Mouse (Mus musculus): ENCODE measurements at regions not wholly inside any gene's neighbourhood (a gene's known extent, or its start where the extent isn't known, plus 50 kb on each side); places are given as distances from the start of the nearest gene placed in this dataset.

DNA sequence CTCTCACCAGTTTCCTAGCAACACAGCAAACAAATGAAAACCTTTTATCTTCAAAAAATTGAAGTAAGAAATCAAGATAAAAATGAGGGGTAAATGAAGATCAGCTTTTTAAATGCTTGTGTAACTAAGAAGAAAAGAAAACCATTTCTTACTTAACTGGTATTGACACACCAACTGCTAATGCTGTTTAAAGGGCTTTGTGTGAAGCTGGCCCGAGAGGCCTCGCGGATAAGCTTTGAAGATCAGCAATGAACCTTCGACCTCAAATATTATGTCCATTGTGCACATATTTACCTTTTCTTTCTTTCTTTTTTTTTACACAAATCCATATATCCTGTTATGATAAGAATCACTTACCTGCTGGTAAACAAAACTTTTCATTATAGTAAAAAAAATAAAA is 184.0 kb downstream of the Calcrl start:
- no peak overlapping the region for H3K27ac ChIP-seq (ENCODE audit: control insufficient read depth, low read depth, low read length)
- H3K27me3 ChIP-seq (ENCODE audit: control insufficient read depth in 1 of 2, insufficient read depth in 2 of 2, low read length in 2 of 2) = no peaks in the 10 kb centered on the region
- no peaks in the 10 kb centered on the region for H3K36me3 ChIP-seq (ENCODE audit: control insufficient read depth in 1 of 2, insufficient read depth in 2 of 2, low read length in 2 of 2)
- no peak overlapping the region for H3K9ac ChIP-seq (ENCODE audit: control insufficient read depth, low read depth, low read length, poor library complexity, severe bottlenecking)
- H3K4me1 ChIP-seq (ENCODE audit: control insufficient read depth in 1 of 2, insufficient read depth in 2 of 2, low read length in 2 of 2) = no peaks in the 10 kb centered on the region
- no peak for DNase-seq (ENCODE audit: low read depth, low spot score)
- no peaks in the 10 kb centered on the region for H3K79me2 ChIP-seq (ENCODE audit: control insufficient read depth, insufficient read depth, low read length, poor library complexity)
- no peak for TF ChIP-seq GABPA (IDR thresholded peaks at IDR 0.05; ENCODE audit: low read depth, low read length)
- no peak for TF ChIP-seq ZKSCAN1 (IDR thresholded peaks at IDR 0.05; ENCODE audit: low read depth, low read length)
- TF ChIP-seq RCOR1 (IDR thresholded peaks at IDR 0.05; ENCODE audit: low read depth, low read length) = no peak
- TF ChIP-seq GATA1 (IDR thresholded peaks at IDR 0.05; ENCODE audit: low read depth, low read length) = no peak
- TF ChIP-seq MAX (IDR thresholded peaks at IDR 0.05; ENCODE audit: low read length) = no peak
- TF ChIP-seq TBP (IDR thresholded peaks at IDR 0.05; ENCODE audit: low read depth, low read length) = no peak
- TF ChIP-seq USF2 (IDR thresholded peaks at IDR 0.05; ENCODE audit: borderline replicate concordance in 1 of 2, insufficient read depth in 1 of 2, low read depth in 1 of 2, low read length in 2 of 2) = no peak
- no peak for TF ChIP-seq HCFC1 (IDR thresholded peaks at IDR 0.05; ENCODE audit: low read depth, low read length)
- TF ChIP-seq NRF1 (IDR thresholded peaks at IDR 0.05; ENCODE audit: insufficient read depth, low read depth, low read length, poor library complexity, severe bottlenecking) = no peak
- no peak for TF ChIP-seq MAZ (IDR thresholded peaks at IDR 0.05; ENCODE audit: low read depth, low read length)
- TF ChIP-seq MYC (IDR thresholded peaks at IDR 0.05; ENCODE audit: low read depth, low read length) = no peak
- no peak for TF ChIP-seq MAFK (IDR thresholded peaks at IDR 0.05; ENCODE audit: borderline replicate concordance, low read depth, low read length)
- TF ChIP-seq POLR2AphosphoS2 (IDR thresholded peaks at IDR 0.05; ENCODE audit: low read length) = no peak
- TF ChIP-seq POLR2A (IDR thresholded peaks at IDR 0.05; ENCODE audit: control insufficient read depth in 1 of 2, insufficient read depth in 1 of 2, low read depth in 1 of 2, low read length in 2 of 2, poor library complexity in 1 of 2) = no peak
- no peak for TF ChIP-seq SMC3 (IDR thresholded peaks at IDR 0.05; ENCODE audit: low read depth, low read length)
- no peak for TF ChIP-seq NELFE (IDR thresholded peaks at IDR 0.05; ENCODE audit: low read depth, low read length)
- no peak for TF ChIP-seq MXI1 (IDR thresholded peaks at IDR 0.05; ENCODE audit: low read depth, low read length)
- no peak for TF ChIP-seq ZMIZ1 (IDR thresholded peaks at IDR 0.05; ENCODE audit: low read depth, low read length)
- TF ChIP-seq SIN3A (IDR thresholded peaks at IDR 0.05; ENCODE audit: low read length) = no peak
- H3K9me3 ChIP-seq (replicated peaks; ENCODE audit: insufficient read depth, low read length) = no peaks in the 10 kb centered on the region
- H3K4me3 ChIP-seq (ENCODE audit: control insufficient read depth in 1 of 2, insufficient read depth in 1 of 2, low read depth in 2 of 2, low read length in 2 of 2) = no peak overlapping the region

DNA sequence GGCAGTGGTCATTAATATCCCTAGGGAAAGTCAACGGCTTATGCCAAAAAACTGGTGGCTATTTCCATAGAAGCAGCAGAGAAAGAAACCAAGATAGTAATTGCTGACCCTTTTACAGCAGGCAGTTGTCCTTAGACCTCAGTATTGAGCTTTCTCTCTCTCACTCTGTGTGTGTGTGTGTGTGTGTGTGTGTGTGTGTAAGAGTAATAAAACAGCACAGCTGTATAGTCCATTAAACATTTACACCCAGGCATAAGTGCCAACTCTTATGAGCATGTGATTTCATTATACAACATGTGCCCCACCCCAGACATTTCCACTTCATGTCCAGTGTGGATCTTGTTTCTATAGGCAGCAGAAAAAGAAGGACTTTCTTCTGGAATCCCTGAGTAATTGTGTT is 183.2 kb downstream of the Calcrl start:
- H3K27me3 ChIP-seq (ENCODE audit: control insufficient read depth in 1 of 2, insufficient read depth in 2 of 2, low read length in 2 of 2) = no peaks in the 10 kb centered on the region
- H3K27ac ChIP-seq (ENCODE audit: control insufficient read depth, low read depth, low read length) = no peak overlapping the region
- DNase-seq (ENCODE audit: low read depth, low spot score) = no peak
- H3K4me1 ChIP-seq (ENCODE audit: control insufficient read depth in 1 of 2, insufficient read depth in 2 of 2, low read length in 2 of 2) = no peaks in the 10 kb centered on the region
- H3K9ac ChIP-seq (ENCODE audit: control insufficient read depth, low read depth, low read length, poor library complexity, severe bottlenecking) = no peak overlapping the region
- H3K36me3 ChIP-seq (ENCODE audit: control insufficient read depth in 1 of 2, insufficient read depth in 2 of 2, low read length in 2 of 2) = no peaks in the 10 kb centered on the region
- no peaks in the 10 kb centered on the region for H3K79me2 ChIP-seq (ENCODE audit: control insufficient read depth, insufficient read depth, low read length, poor library complexity)
- TF ChIP-seq GATA1 (IDR thresholded peaks at IDR 0.05; ENCODE audit: low read depth, low read length) (no peak), POLR2AphosphoS5 (IDR thresholded peaks at IDR 0.05; ENCODE audit: borderline replicate concordance, low read depth, low read length) (no peak)
- H3K9me3 ChIP-seq (replicated peaks; ENCODE audit: insufficient read depth, low read length) = no peaks in the 10 kb centered on the region
- H3K4me3 ChIP-seq (ENCODE audit: control insufficient read depth in 1 of 2, insufficient read depth in 1 of 2, low read depth in 2 of 2, low read length in 2 of 2) = no peak overlapping the region

Measured in MEL (cell line).